Mouse (Mus musculus) forebrain, embryonic 11.5 days (tissue): ENCODE measurements around the gene Slc25a19. TPM values are rescaled to one million over a fixed set of nuclear protein-coding genes. Genes with fewer than 3 reads are reported as not detected.

Experiments
- ATAC-seq: fragments of 200-750 bp; cut with Nextera tagmentation; replicated peaks from 2 replicates; pipeline ENCODE4 v1.8.0; 2017; ENCODE audit warnings: moderate TSS enrichment; ENCODE audit not compliant: low FRiP score
- DNase-seq: peaks from one replicate; pipeline ENCODE4 v3.0.0-alpha.2; 2017; ENCODE audit warnings: low spot score
- H3K27ac ChIP-seq: fragments of 300-500 bp; sonication (generic); 2 replicates; pipeline ENCODE4 v1.5.1; 2014; ENCODE audit warnings: low read depth, low read length
- H3K27me3 ChIP-seq: fragments of 300-500 bp; sonication (generic); 2 replicates; pipeline ENCODE4 v1.6.1; 2014; ENCODE audit warnings: mild to moderate bottlenecking, low read length, mixed read lengths; ENCODE audit not compliant: control insufficient read depth, insufficient read depth
- H3K36me3 ChIP-seq: fragments of 300-500 bp; sonication (generic); 2 replicates; pipeline ENCODE4 v1.6.1; 2014; ENCODE audit warnings: mild to moderate bottlenecking, low read length, moderate library complexity, mixed read lengths; ENCODE audit not compliant: control insufficient read depth, insufficient read depth
- H3K4me1 ChIP-seq: fragments of 300-500 bp; sonication (generic); replicated peaks from 2 replicates; pipeline ENCODE4 v1.6.1; 2014; ENCODE audit warnings: low read length, mixed read lengths; ENCODE audit not compliant: control insufficient read depth, insufficient read depth
- H3K4me2 ChIP-seq: fragments of 300-500 bp; sonication (generic); 2 replicates; pipeline ENCODE4 v1.6.1; 2014; ENCODE audit warnings: low read depth, mild to moderate bottlenecking, low read length, moderate library complexity, mixed read lengths; ENCODE audit not compliant: severe bottlenecking
- H3K4me3 ChIP-seq: fragments of 300-500 bp; sonication (generic); 2 replicates; pipeline ENCODE4 v1.5.1; 2014; ENCODE audit warnings: low read depth, low read length
- H3K9ac ChIP-seq: fragments of 300-500 bp; sonication (generic); 2 replicates; pipeline ENCODE4 v1.6.1; 2014; ENCODE audit warnings: low read length
- H3K9me3 ChIP-seq: fragments of 300-500 bp; sonication (generic); 2 replicates; pipeline ENCODE4 v1.6.1; 2016; ENCODE audit warnings: low read length, mixed read lengths; ENCODE audit not compliant: control insufficient read depth
- WGBS: fragments of 180-500 bp; shearing (Covaris S2); extraction: QIAGEN DNeasy Blood & Tissue Kit; methylation state at CpG from one replicate; pipeline ENCODE4 v1.1.7; 2014; 5-methylcytosine and 5-hydroxymethylcytosine counted together
- polyA plus RNA-seq: library from polyadenylated mRNA; unstranded; fragments of >200 nt; fragmentation: Nextera tagmentation; extraction: Ambion mirVana; gene quantifications from 2 replicates; pipeline ENCODE4 v1.2.1, GENCODE M21; 2014

Gene Slc25a19
- polyA plus RNA-seq, 1 experiment from 2014 or later: 26.4 TPM

DNA sequence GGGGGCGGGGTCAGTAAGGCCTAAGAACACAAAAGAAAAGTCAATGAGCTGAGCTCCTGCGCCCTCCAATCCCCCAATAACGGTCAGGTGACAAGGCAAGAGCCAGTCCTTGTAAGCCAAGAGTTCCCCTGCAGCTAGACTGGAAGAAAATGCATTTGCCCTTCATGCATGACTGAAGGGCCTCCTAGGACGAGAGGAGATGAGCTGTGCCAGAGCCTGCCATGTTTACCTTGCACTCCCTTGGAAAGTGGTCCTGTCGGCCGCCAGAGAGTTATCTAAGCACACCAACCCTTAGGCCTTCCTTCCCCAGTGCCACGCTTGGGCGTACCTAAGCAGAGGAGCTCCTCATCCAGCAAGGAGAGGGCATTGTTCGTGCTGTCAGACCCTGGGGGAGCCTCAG is 40.1 kb downstream of the Slc25a19 start:
- peaks cover 38% of the 10 kb centered on the region for H3K36me3 ChIP-seq
- ATAC-seq (no peak), DNase-seq (no peak)
- H3K4me2 ChIP-seq: no peak overlapping the region
- H3K4me3 ChIP-seq: no peak overlapping the region
- H3K27ac ChIP-seq: no peak overlapping the region
- no peaks in the 10 kb centered on the region for H3K4me1 ChIP-seq
- H3K9ac ChIP-seq: no peak overlapping the region
- H3K9me3 ChIP-seq: no peaks in the 10 kb centered on the region
- WGBS: 87% methylated on average over 9 of the region's 9 CpGs
- H3K27me3 ChIP-seq: no peaks in the 10 kb centered on the region

DNA sequence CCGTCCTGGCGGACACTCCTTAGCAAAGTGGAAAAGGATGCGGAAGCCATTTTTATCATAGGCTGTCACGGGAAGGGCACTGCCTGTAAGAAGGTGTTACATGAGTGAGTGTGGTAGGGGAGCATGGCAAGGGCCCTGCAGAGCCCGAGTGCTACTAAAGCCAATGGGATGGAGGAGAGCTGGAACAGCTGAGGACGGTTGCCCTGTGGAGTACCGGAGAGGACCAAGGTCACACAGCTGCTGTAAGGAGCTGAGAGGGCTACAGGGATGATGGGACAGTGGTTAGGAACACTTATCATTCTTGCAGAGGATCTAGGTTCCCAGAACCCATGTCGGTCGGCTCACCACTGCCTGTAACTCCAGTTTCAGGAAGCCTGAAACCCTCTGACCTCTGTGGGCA is 41.7 kb downstream of the Slc25a19 start:
- WGBS: 96% methylated on average over 9 of the region's 9 CpGs
- H3K36me3 ChIP-seq: peaks cover 35% of the 10 kb centered on the region
- no peak overlapping the region for H3K9ac ChIP-seq
- no peak overlapping the region for H3K4me3 ChIP-seq
- H3K27ac ChIP-seq: no peak overlapping the region
- H3K4me2 ChIP-seq: no peak overlapping the region
- H3K4me1 ChIP-seq: no peaks in the 10 kb centered on the region
- H3K9me3 ChIP-seq: no peaks in the 10 kb centered on the region
- ATAC-seq: no peak
- no peaks in the 10 kb centered on the region for H3K27me3 ChIP-seq
- DNase-seq: no peak

DNA sequence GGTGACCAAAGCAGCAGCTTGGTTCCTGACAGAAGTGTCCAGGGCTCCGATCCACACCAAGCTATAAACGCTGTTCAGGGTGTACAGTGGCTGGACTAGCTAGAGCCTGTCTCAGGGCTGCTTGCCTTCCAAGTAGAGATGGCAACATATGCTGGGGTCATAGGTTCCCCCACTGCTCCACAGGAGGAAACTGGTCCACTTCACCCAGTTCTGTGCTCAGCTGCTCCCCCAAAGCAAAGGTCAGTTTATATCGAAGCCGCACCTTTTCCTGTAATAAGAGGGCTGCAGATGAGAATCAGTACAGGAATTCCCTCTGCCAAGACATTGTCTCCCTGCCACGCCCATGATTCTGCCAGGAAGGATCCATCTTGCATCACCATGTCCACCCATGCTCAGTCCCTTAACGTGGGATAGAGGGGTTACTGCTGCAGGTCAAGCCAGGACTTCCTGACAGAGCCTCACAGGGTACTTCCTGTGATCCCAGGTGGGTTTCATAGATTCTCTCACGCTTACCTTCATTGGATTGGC is 42.5 kb downstream of the Slc25a19 start:
- WGBS: 90% methylated on average over 7 of the region's 7 CpGs
- no peaks in the 10 kb centered on the region for H3K4me1 ChIP-seq
- H3K27me3 ChIP-seq: no peaks in the 10 kb centered on the region
- ATAC-seq (no peak), DNase-seq (no peak)
- no peak overlapping the region for H3K4me3 ChIP-seq
- no peak overlapping the region for H3K27ac ChIP-seq
- no peak overlapping the region for H3K9ac ChIP-seq
- peaks cover 34% of the 10 kb centered on the region for H3K36me3 ChIP-seq
- no peaks in the 10 kb centered on the region for H3K9me3 ChIP-seq
- H3K4me2 ChIP-seq: no peak overlapping the region

DNA sequence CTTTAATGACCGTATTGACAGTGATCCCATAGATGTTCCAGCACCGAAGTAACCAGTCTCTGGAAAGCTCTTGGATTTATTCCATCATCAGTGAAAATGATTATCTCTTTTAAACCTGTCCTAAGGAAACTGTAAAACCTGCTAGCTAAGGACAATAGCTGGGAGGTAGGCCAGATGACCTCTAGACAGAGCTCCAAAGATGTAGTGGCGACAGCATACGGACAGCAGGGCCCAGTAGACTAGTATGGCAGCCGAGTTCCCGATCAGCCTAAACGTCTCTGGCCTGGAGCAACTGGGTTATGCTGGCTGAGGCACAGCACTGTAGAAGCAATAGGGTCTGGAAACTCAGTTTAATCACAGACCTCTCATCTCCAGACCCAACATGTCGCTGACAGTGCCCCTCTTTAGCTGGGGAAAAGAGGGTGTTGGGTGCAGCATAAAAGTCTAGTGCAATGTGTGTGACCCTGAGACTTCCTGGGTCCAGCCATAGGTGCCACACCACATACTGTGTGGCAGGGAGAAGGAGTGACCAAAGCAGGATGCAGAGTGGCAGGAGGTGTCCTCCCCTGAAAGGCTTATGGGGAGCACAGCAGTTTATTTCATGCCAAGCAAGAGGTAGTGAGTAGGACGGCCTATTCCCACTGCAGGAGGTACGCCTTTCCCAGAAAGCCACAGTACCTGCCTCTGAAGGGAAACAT is 43.6 kb downstream of the Slc25a19 start:
- H3K9ac ChIP-seq: no peak overlapping the region
- H3K4me2 ChIP-seq: no peak overlapping the region
- DNase-seq (no peak), ATAC-seq (no peak)
- 88% methylated on average over 10 of the region's 10 CpGs for WGBS
- no peaks in the 10 kb centered on the region for H3K9me3 ChIP-seq
- H3K27ac ChIP-seq: no peak overlapping the region
- H3K36me3 ChIP-seq: peaks cover 27% of the 10 kb centered on the region
- H3K4me1 ChIP-seq: no peaks in the 10 kb centered on the region
- H3K4me3 ChIP-seq: no peak overlapping the region
- no peaks in the 10 kb centered on the region for H3K27me3 ChIP-seq

DNA sequence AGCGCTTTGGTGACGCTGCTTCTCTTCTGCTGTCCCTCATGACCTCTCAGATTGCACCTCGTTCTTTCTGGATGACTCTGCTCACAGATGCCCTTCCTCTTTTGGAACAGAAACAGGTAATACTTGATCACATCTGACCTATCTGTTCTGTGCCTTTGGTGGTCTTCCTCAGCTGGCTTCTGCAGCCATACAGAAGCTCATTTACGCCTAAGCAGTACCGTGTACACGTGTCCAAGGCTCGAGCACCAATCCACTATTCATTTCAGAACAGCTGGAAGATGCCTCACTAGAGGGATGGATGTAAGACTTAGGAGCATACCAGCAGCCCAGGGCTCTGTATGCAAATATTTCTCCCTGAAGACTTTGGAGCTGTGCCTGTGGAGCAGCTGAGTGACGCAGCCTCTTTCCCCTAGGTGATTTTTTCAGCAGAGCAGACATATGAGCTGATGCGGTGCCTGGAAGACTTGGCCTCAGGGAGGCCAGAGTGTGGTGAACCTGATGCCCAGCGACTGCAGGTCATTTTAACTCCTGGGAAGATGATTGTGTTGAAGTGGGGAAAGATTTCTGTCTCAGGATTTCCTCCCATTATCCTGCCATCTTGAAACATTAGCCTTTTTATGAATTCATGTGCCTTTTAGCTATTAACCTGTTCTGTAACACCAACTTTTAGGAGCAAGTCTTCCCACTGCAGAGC is 45.0 kb downstream of the Slc25a19 start:
- WGBS: 90% methylated on average over 10 of the region's 10 CpGs
- Histone ChIP-seq H3K9ac (no peak overlapping the region), H3K36me3 (peaks cover 22% of the 10 kb centered on the region)

DNA sequence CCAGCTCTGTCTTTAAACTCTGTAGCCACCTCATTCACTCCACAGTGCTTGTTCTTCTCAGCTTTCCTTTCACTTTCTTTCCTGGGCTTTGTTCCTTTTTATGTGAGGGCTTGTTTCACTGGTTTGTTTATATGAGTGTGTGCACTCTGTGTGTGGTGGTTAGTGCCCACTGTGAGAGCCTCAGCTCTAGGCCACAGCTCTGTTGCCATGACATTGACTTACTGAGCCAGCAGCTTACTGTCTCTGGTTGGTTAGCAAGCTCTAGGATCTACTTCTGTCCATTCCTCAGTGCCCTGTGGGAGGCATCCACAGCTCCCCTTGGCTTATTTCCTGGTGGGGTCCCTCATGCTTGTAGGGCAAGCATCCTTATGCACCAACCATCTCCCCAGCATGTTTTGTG is 49.0 kb downstream of the Slc25a19 start:
- no peak overlapping the region for H3K4me2 ChIP-seq
- ATAC-seq: no peak
- H3K4me3 ChIP-seq: no peak overlapping the region
- no peaks in the 10 kb centered on the region for H3K4me1 ChIP-seq
- no peak for DNase-seq
- H3K27ac ChIP-seq: no peak overlapping the region
- H3K36me3 ChIP-seq: peaks cover 8% of the 10 kb centered on the region
- H3K9ac ChIP-seq: no peak overlapping the region
- H3K9me3 ChIP-seq: no peaks in the 10 kb centered on the region
- H3K27me3 ChIP-seq: no peaks in the 10 kb centered on the region

More for the DNA sequence above, 45.0 kb downstream of the Slc25a19 start:
- DNase-seq (no peak), ATAC-seq (no peak)
- Histone ChIP-seq H3K9me3 (no peaks in the 10 kb centered on the region), H3K4me3 (no peak overlapping the region), H3K4me1 (no peaks in the 10 kb centered on the region), H3K27me3 (no peaks in the 10 kb centered on the region), H3K27ac (no peak overlapping the region), H3K4me2 (no peak overlapping the region)

DNA sequence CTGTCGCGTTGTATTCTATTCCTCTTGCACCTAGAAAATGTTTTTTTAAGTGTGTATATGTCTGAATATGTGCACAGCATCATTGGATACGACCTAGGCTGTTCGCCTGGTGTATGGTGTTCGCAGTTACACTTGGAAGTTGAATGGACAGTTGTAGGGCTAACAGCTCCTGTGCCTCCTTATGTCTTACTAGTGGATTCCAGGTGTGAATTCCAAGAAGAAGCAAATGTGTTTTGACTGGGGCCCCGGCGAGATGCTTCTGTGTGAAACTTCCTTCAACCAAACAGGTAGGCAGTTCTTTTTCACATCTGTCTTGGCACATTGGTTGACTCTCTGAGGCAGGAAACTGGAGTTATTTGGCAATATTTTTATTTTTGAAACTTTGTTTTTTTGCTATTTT is 63.1 kb downstream of the Slc25a19 start:
- Histone ChIP-seq H3K4me1 (peaks cover 4% of the 10 kb centered on the region; the same call in 1 of the 2 replicates), H3K27me3 (no peaks in the 10 kb centered on the region), H3K4me2 (peak overlapping the region; percentile 52), H3K4me3 (peak overlapping the region; percentile 72), H3K27ac (no peak overlapping the region), H3K36me3 (peaks cover 6% of the 10 kb centered on the region; the same call in 1 of the 2 replicates), H3K9ac (peak overlapping the region; percentile 81), H3K9me3 (no peaks in the 10 kb centered on the region)
- DNase-seq (peak; percentile 45), ATAC-seq (no peak)
- 20% methylated on average over 7 of the region's 7 CpGs for WGBS
